Mouse (Mus musculus): ENCODE measurements at regions not wholly inside any gene's neighbourhood (a gene's known extent, or its start where the extent isn't known, plus 50 kb on each side); places are given as distances from the start of the nearest gene placed in this dataset.

DNA sequence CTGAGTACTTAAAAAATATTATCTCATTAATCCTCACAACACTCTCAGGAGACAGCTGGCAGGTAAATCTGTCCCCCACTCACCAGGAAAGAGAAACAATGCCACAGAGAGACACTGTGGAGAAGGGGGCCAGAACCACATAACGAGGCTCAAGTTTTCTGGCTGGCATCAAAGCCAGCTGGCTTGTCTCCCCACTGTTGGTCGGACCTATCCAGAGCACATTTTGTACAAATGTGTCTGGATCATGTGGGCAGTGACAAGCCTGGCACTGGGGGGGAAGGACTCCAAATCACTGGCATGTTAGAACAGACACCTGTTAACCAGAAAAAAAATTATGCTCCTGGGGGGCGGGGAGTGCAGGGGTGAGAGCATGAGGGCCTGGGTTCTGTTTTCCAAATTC lies 179.4 kb downstream of the 3110018I06Rik start:
- TF ChIP-seq CTCF (IDR thresholded peaks at IDR 0.05; ENCODE audit: low read depth), result no peak
- no peak for TF ChIP-seq EP300 (optimal IDR thresholded peaks at IDR 0.05)

All from stomach, postnatal 0 days (tissue).